Mouse (Mus musculus): ENCODE data around the gene E2f6.

Gene E2f6

GRCm38 (mm10) chr12:16810525-16811431 is at the start of gene E2f6:
TSS of gene E2f6 (plus strand) at chr12:16810963.
- TF ChIP-seq NANOG (IDR thresholded peaks at IDR 0.05; ENCODE audit: borderline replicate concordance, low read length) = no peak
- TF ChIP-seq POU5F1 (IDR thresholded peaks at IDR 0.05; ENCODE audit: borderline replicate concordance, low read length) = no peak
- no peak for TF ChIP-seq CTCF (conservative IDR thresholded peaks at IDR 0.05; ENCODE audit: low read length)
- peak within 1 kb of the TSS; percentile 83 for H3K4me3 ChIP-seq (replicated peaks; ENCODE audit: low read length)
- peaks cover 3% of the 10 kb centered on the region; the same call in 1 of the 2 replicates for H3K9me3 ChIP-seq (ENCODE audit: low read length)
- peaks cover 26% of the 10 kb centered on the region for H3K36me3 ChIP-seq (ENCODE audit: insufficient read depth, low read length)
- peaks cover 56% of the 10 kb centered on the region for H3K27me3 ChIP-seq (ENCODE audit: insufficient read depth, low read length)
- peaks cover 10% of the 10 kb centered on the region for H3K4me1 ChIP-seq (replicated peaks; ENCODE audit: low read depth, low read length)

GRCm38 (mm10) chr12:16761461-16761860 is 49.3 kb upstream of the E2f6 start:
- no peaks in the 10 kb centered on the region for H3K36me3 ChIP-seq (ENCODE audit: insufficient read depth, low read length)
- H3K9me3 ChIP-seq (ENCODE audit: low read length) = peaks cover 18% of the 10 kb centered on the region
- no peak for TF ChIP-seq POU5F1 (IDR thresholded peaks at IDR 0.05; ENCODE audit: borderline replicate concordance, low read length)
- TF ChIP-seq CTCF (conservative IDR thresholded peaks at IDR 0.05; ENCODE audit: low read length) = no peak
- no peak for TF ChIP-seq NANOG (IDR thresholded peaks at IDR 0.05; ENCODE audit: borderline replicate concordance, low read length)
- H3K4me3 ChIP-seq (replicated peaks; ENCODE audit: low read length) = no peak overlapping the region
- H3K27me3 ChIP-seq (ENCODE audit: insufficient read depth, low read length) = no peaks in the 10 kb centered on the region
- H3K4me1 ChIP-seq (replicated peaks; ENCODE audit: low read depth, low read length) = no peaks in the 10 kb centered on the region

GRCm38 (mm10) chr12:16763649-16764422 is 46.9 kb upstream of the E2f6 start:
- Histone ChIP-seq H3K4me3 (replicated peaks; ENCODE audit: low read length) (no peak overlapping the region), H3K36me3 (ENCODE audit: insufficient read depth, low read length) (no peaks in the 10 kb centered on the region), H3K9me3 (ENCODE audit: low read length) (peaks cover 18% of the 10 kb centered on the region), H3K27me3 (ENCODE audit: insufficient read depth, low read length) (no peaks in the 10 kb centered on the region), H3K4me1 (replicated peaks; ENCODE audit: low read depth, low read length) (no peaks in the 10 kb centered on the region)
- TF ChIP-seq CTCF (conservative IDR thresholded peaks at IDR 0.05; ENCODE audit: low read length) (no peak), NANOG (IDR thresholded peaks at IDR 0.05; ENCODE audit: borderline replicate concordance, low read length) (no peak), POU5F1 (IDR thresholded peaks at IDR 0.05; ENCODE audit: borderline replicate concordance, low read length) (no peak)

- Histone ChIP-seq H3K4me3 (replicated peaks; ENCODE audit: low read length) (no peak overlapping the region), H3K27me3 (ENCODE audit: insufficient read depth, low read length) (no peaks in the 10 kb centered on the region), H3K36me3 (ENCODE audit: insufficient read depth, low read length) (no peaks in the 10 kb centered on the region), H3K4me1 (replicated peaks; ENCODE audit: low read depth, low read length) (no peaks in the 10 kb centered on the region), H3K9me3 (ENCODE audit: low read length) (peaks cover 18% of the 10 kb centered on the region)
- TF ChIP-seq POU5F1 (IDR thresholded peaks at IDR 0.05; ENCODE audit: borderline replicate concordance, low read length) = no peak
- no peak for TF ChIP-seq NANOG (IDR thresholded peaks at IDR 0.05; ENCODE audit: borderline replicate concordance, low read length)
Measured at GRCm38 (mm10) chr12:16764776-16765445, 45.9 kb upstream of the E2f6 start.

GRCm38 (mm10) chr12:16768251-16768650 is 42.5 kb upstream of the E2f6 start:
- peaks cover 9% of the 10 kb centered on the region; the same call in 1 of the 2 replicates for H3K4me1 ChIP-seq (replicated peaks; ENCODE audit: low read depth, low read length)
- H3K4me3 ChIP-seq (replicated peaks; ENCODE audit: low read length) = no peak overlapping the region
- no peaks in the 10 kb centered on the region for H3K27me3 ChIP-seq (ENCODE audit: insufficient read depth, low read length)
- TF ChIP-seq NANOG (IDR thresholded peaks at IDR 0.05; ENCODE audit: borderline replicate concordance, low read length) = no peak
- TF ChIP-seq POU5F1 (IDR thresholded peaks at IDR 0.05; ENCODE audit: borderline replicate concordance, low read length) = no peak
- TF ChIP-seq CTCF (conservative IDR thresholded peaks at IDR 0.05; ENCODE audit: low read length) = no peak
- no peaks in the 10 kb centered on the region for H3K36me3 ChIP-seq (ENCODE audit: insufficient read depth, low read length)
- H3K9me3 ChIP-seq (ENCODE audit: low read length) = peaks cover 18% of the 10 kb centered on the region

GRCm38 (mm10) chr12:16768711-16769110 is 42.1 kb upstream of the E2f6 start:
- Histone ChIP-seq H3K4me3 (replicated peaks; ENCODE audit: low read length) (no peak overlapping the region), H3K9me3 (ENCODE audit: low read length) (peaks cover 18% of the 10 kb centered on the region), H3K27me3 (ENCODE audit: insufficient read depth, low read length) (no peaks in the 10 kb centered on the region), H3K4me1 (replicated peaks; ENCODE audit: low read depth, low read length) (peaks cover 9% of the 10 kb centered on the region; the same call in 1 of the 2 replicates), H3K36me3 (ENCODE audit: insufficient read depth, low read length) (no peaks in the 10 kb centered on the region)
- TF ChIP-seq CTCF (conservative IDR thresholded peaks at IDR 0.05; ENCODE audit: low read length) = no peak

GRCm38 (mm10) chr12:16769601-16770165 is 41.1 kb upstream of the E2f6 start:
- TF ChIP-seq POU5F1 (IDR thresholded peaks at IDR 0.05; ENCODE audit: borderline replicate concordance, low read length) = no peak
- TF ChIP-seq CTCF (conservative IDR thresholded peaks at IDR 0.05; ENCODE audit: low read length) = no peak
- no peak for TF ChIP-seq NANOG (IDR thresholded peaks at IDR 0.05; ENCODE audit: borderline replicate concordance, low read length)
- no peaks in the 10 kb centered on the region for H3K27me3 ChIP-seq (ENCODE audit: insufficient read depth, low read length)

GRCm38 (mm10) chr12:16774605-16775004 is 36.2 kb upstream of the E2f6 start:
- H3K27me3 ChIP-seq (ENCODE audit: insufficient read depth, low read length) = no peaks in the 10 kb centered on the region

More at GRCm38 (mm10) chr12:16769601-16770165, 41.1 kb upstream of the E2f6 start:
- peaks cover 9% of the 10 kb centered on the region; the same call in 1 of the 2 replicates for H3K4me1 ChIP-seq (replicated peaks; ENCODE audit: low read depth, low read length)
- H3K4me3 ChIP-seq (replicated peaks; ENCODE audit: low read length) = no peak overlapping the region
- H3K36me3 ChIP-seq (ENCODE audit: insufficient read depth, low read length) = no peaks in the 10 kb centered on the region
- peaks cover 16% of the 10 kb centered on the region for H3K9me3 ChIP-seq (ENCODE audit: low read length)

More at GRCm38 (mm10) chr12:16774605-16775004, 36.2 kb upstream of the E2f6 start:
- H3K4me1 ChIP-seq (replicated peaks; ENCODE audit: low read depth, low read length) = peaks cover 9% of the 10 kb centered on the region; the same call in 1 of the 2 replicates
- no peaks in the 10 kb centered on the region for H3K36me3 ChIP-seq (ENCODE audit: insufficient read depth, low read length)
- TF ChIP-seq NANOG (IDR thresholded peaks at IDR 0.05; ENCODE audit: borderline replicate concordance, low read length) (no peak), CTCF (conservative IDR thresholded peaks at IDR 0.05; ENCODE audit: low read length) (no peak), POU5F1 (IDR thresholded peaks at IDR 0.05; ENCODE audit: borderline replicate concordance, low read length) (no peak)
- no peaks in the 10 kb centered on the region for H3K9me3 ChIP-seq (ENCODE audit: low read length)
- no peak overlapping the region for H3K4me3 ChIP-seq (replicated peaks; ENCODE audit: low read length)
